Mouse (Mus musculus): ENCODE data around the gene Rab33b. TPM values are rescaled to one million over a fixed set of nuclear protein-coding genes. Genes with fewer than 3 reads are reported as not detected.
A peak's percentile ranks its signal among the peaks of the same experiment; 100 is the strongest.

The Rab33b gene
- total and polyA plus RNA-seq, 2 experiments from 2014 or later: 24.2 to 30.9 TPM

DNA sequence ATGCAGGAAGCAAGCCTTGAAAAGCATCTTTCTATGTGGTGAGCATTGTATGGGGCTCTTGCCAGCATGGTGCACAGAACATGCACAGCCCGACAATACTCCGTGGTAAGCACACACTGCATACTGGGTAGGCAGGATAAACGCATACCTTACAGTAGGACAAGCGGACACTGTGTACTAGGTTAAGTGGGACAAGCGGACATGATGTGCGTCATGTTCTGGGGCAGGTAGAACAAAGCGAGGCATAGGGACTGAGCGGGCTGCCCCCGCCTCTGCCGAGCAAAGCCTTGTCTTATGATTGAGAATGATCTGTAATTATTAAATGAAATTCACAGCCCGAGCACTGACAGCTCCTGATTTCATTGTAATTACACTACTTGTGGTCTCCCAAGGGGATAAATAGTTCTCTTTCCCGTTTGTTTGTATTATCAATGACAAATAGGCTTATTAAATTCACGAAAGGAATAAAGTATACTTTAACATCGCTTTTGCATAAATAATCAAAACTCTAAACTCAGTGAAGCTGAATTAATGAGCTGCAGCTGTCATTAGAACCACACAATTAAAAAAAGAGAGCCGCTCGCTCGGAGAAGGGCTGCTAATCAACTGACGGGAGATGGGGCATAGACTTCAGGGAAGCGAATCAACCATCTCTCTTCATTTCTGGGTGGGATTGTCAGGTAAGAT lies 60.9 kb downstream of the Rab33b start:
- DNase-seq (ENCODE audit: low spot score): peak; percentile 37
- Histone ChIP-seq H3K9ac (replicated peaks; ENCODE audit: low read length, poor library complexity, severe bottlenecking) (no peak overlapping the region), H3K27ac (ENCODE audit: low read depth, low read length) (no peak overlapping the region), H3K36me3 (ENCODE audit: insufficient read depth, low read length) (peaks cover 33% of the 10 kb centered on the region), H3K4me1 (ENCODE audit: insufficient read depth, low read length) (no peaks in the 10 kb centered on the region), H3K4me2 (ENCODE audit: low read depth, low read length, poor library complexity, severe bottlenecking) (no peak overlapping the region), H3K9me3 (ENCODE audit: low read length) (no peaks in the 10 kb centered on the region), H3K4me3 (ENCODE audit: low read depth, low read length) (no peak overlapping the region), H3K27me3 (ENCODE audit: insufficient read depth, low read length) (no peaks in the 10 kb centered on the region)
- ATAC-seq (ENCODE audit: low FRiP score): no peak
- 68% methylated on average over 19 of the region's 19 CpGs for WGBS
- TF ChIP-seq CTCF (IDR thresholded peaks at IDR 0.05): no peak

Other genes starting within 250 kb of the Rab33b start
- gene Elf2, start 143.3 kb upstream of the Rab33b start, total RNA-seq (2014; rRNA removed): 38.7 and 45.6 TPM in 2 replicates
- gene Elf2, start 143.3 kb upstream of the Rab33b start, polyA plus RNA-seq (2015; fragmentation: Nextera tagmentation; extraction: Ambion mirVana): 22.2 and 26.1 TPM in 2 replicates
- 0.49 TPM in 1 of 2 replicates, not detected in the other for gene Mgarp, start 87.2 kb upstream of the Rab33b start, total RNA-seq (2014; rRNA removed)
- gene Mgarp, start 87.2 kb upstream of the Rab33b start, polyA plus RNA-seq (2015; fragmentation: Nextera tagmentation; extraction: Ambion mirVana): 0.40 and 0.49 TPM in 2 replicates
- 31.5 and 36.4 TPM in 2 replicates for gene Ndufc1, start 74.9 kb upstream of the Rab33b start, total RNA-seq (2014; rRNA removed)
- gene Ndufc1, start 74.9 kb upstream of the Rab33b start, polyA plus RNA-seq (2015; fragmentation: Nextera tagmentation; extraction: Ambion mirVana): 961 and 994 TPM in 2 replicates
- gene Naa15, start 68.8 kb upstream of the Rab33b start, total RNA-seq (2014; rRNA removed): 19.5 and 33.8 TPM in 2 replicates
- 26.4 and 29.7 TPM in 2 replicates for gene Naa15, start 68.8 kb upstream of the Rab33b start, polyA plus RNA-seq (2015; fragmentation: Nextera tagmentation; extraction: Ambion mirVana)
- gene Setd7, start 77.0 kb downstream of the Rab33b start, total RNA-seq (2014; rRNA removed): 11.7 and 16.1 TPM in 2 replicates
- 1.1 and 2.7 TPM in 2 replicates for gene Setd7, start 77.0 kb downstream of the Rab33b start, polyA plus RNA-seq (2015; fragmentation: Nextera tagmentation; extraction: Ambion mirVana)
- 0.16 TPM in 1 of 2 replicates, not detected in the other for gene Mgst2, start 176.4 kb downstream of the Rab33b start, total RNA-seq (2014; rRNA removed)
- gene Mgst2, start 176.4 kb downstream of the Rab33b start, polyA plus RNA-seq (2015; fragmentation: Nextera tagmentation; extraction: Ambion mirVana): 0.58 and 1.3 TPM in 2 replicates

Data from midbrain, postnatal 0 days (tissue).